Mouse (Mus musculus): ENCODE results near the gene Kcnh2.

Gene Kcnh2

GRCm38 (mm10) chr5:24381988-24382387, 30.6 kb upstream of the Kcnh2 start:
- in situ Hi-C loops (cut with MboI; ENCODE audit: unreplicated experiment in 2 of 2): loop anchor here in 1 of 2 experiments (25.0 kb wide), 1 partner anchor 205 kb away; the partner anchor contains the start of genes Abcf2 and Chpf2

DNA sequence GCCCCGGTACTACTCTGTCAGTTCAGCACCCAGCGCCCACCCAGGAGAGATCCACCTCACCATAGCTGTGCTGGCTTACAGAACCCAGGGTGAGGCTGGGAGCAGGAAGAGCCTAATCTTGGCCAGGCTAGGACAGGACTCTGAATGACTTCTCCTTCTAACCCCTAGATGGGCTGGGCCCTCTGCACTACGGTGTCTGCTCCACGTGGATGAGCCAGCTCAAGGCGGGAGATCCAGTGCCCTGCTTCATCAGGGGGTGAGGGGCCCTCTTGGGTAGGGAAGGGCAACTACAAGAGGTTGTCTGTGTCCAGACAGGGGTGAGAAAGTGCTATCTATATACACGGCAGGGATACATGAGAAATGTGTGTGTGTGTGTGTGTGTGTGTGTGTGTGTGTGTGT, 30.1 kb upstream of the Kcnh2 start:
- in situ Hi-C loops (cut with MboI; ENCODE audit: unreplicated experiment in 2 of 2): loop anchor here in 1 of 2 experiments (25.0 kb wide), 1 partner anchor 206 kb away; the partner anchor contains the start of genes Abcf2 and Chpf2

DNA sequence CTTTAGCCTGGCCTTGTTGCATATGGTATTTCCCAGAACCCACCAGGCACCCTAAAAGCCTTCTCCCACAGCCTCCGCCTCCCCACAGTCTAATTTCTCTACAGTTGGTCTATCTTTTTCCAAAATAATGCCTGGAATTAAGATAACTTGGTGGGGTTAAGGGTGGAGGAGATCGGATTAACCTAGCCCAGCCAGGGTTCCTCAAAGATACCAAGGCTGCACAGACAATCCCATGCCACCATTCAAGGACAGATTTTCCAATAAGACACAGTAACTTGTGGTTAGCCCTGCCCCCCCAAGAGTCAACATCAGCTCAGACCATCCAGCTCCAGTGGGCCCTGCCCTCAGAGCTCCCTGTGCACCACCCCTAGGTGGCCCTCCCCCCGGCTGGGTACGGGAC, 29.1 kb upstream of the Kcnh2 start:
- in situ Hi-C loops (cut with MboI; ENCODE audit: unreplicated experiment in 2 of 2): loop anchor here in 1 of 2 experiments (25.0 kb wide), 1 partner anchor 207 kb away; the partner anchor contains the start of genes Abcf2 and Chpf2

- in situ Hi-C loops (cut with MboI; ENCODE audit: unreplicated experiment in 2 of 2): loop anchor here in 1 of 2 experiments (25.0 kb wide), 1 partner anchor 208 kb away; the partner anchor contains the start of genes Abcf2 and Chpf2
These were observed 28.1 kb upstream of the Kcnh2 start for GRCm38 (mm10) chr5:24379501-24379900.

DNA sequence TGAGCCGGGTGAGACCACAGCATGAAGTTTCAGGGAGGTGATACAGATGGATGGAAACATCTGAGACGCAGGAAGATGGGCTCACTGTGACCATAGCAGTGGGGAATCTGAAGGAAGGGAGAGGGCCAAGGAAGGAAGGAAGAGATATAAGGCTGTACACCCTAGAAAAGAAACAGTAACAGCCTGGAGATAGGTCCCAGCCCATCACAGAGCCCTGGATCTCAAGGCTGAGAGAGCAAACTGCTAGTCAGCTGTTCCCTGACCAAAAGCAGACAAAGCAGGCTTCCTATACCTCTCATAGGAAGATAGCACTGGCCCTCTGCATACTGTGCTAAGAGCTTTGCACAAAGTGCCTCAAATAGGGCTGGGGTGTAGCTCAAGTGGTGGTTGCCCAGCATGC, 27.3 kb upstream of the Kcnh2 start:
- in situ Hi-C loops (cut with MboI; ENCODE audit: unreplicated experiment in 2 of 2): loop anchor here in 1 of 2 experiments (25.0 kb wide), 1 partner anchor 209 kb away; the partner anchor contains the start of genes Abcf2 and Chpf2

- in situ Hi-C loops (cut with MboI; ENCODE audit: unreplicated experiment in 2 of 2): loop anchor here (25.0 kb wide), 2 partner anchors 213 to 487 kb away; partner anchors contain the start of genes Abcf2 (in 1 of the 2) and Chpf2 (in 1 of the 2)
These were observed 23.4 kb upstream of the Kcnh2 start for GRCm38 (mm10) chr5:24374666-24375328.

- in situ Hi-C loops (cut with MboI; ENCODE audit: unreplicated experiment in 2 of 2): loop anchor here in 1 of 2 experiments (25.0 kb wide), 1 partner anchor 487 kb away; no protein-coding TSS in a partner anchor
These were observed 22.8 kb upstream of the Kcnh2 start for GRCm38 (mm10) chr5:24374216-24374615.

DNA sequence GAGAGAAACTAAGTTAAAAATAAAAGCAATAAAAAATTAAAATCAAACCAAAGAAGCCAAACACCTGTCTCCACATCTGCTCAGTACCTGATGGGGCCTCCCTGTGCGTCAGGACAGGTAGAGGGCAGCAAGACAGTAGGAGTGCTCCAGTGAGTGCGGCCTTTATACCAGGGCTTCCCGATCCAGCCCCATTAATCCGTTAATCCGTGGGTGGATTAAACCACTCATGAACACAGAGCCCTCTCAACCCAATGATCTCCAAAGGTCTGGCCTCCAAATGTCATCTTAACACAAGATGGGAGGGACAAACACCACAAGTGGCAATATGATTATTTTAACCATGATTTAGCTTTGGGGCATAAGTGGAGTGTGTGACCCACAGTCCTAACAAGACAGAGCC, 22.4 kb upstream of the Kcnh2 start:
- in situ Hi-C loops (cut with MboI; ENCODE audit: unreplicated experiment in 2 of 2): loop anchor here in 1 of 2 experiments (25.0 kb wide), 1 partner anchor 487 kb away; no protein-coding TSS in a partner anchor

DNA sequence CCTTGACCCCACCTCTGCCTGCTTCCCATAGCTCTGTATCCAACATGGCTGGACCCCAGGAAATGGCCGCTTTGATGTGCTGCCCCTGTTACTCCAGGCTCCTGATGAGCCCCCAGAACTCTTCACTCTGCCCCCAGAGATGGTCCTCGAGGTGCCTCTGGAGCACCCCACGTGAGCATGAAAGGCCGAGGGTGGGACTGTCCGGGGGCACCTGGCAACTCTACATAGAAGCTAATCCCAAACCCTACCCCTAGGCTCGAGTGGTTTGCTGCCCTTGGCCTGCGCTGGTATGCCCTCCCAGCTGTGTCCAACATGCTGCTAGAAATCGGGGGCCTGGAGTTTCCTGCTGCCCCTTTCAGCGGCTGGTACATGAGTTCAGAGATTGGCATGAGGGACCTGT, 18.4 kb upstream of the Kcnh2 start:
- in situ Hi-C loops (cut with MboI; ENCODE audit: unreplicated experiment in 2 of 2): loop anchor here (10.0 to 25.0 kb wide), 2 partner anchors 285 to 482 kb away; no protein-coding TSS in a partner anchor

DNA sequence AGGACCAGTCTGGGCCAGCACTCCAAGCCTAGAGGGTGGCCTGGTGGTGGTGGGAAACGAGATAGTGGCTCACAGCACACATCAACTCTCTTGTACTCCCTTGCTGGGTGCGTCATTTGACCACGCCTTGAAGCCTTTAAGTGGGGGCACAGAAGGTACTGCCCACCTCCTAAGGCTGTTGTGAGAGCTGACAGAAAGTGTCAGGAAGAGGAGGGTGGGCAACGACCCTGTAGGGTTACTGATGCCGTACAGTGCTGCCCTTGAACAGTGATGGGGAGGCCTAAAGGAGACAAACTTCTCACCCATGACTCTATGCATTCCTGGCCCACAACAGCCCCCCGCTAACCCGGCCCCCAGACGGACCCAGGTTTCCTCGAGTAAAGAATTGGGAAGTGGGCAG, 15.0 kb upstream of the Kcnh2 start:
- in situ Hi-C loops (cut with MboI; ENCODE audit: unreplicated experiment in 2 of 2): loop anchor here (10.0 to 25.0 kb wide), 2 partner anchors 282 to 479 kb away; no protein-coding TSS in a partner anchor

- in situ Hi-C loops (cut with MboI; ENCODE audit: unreplicated experiment in 2 of 2): loop anchor here (10.0 to 25.0 kb wide), 2 partner anchors 281 to 478 kb away; no protein-coding TSS in a partner anchor
These were observed 14.1 kb upstream of the Kcnh2 start for GRCm38 (mm10) chr5:24365528-24365927.

DNA sequence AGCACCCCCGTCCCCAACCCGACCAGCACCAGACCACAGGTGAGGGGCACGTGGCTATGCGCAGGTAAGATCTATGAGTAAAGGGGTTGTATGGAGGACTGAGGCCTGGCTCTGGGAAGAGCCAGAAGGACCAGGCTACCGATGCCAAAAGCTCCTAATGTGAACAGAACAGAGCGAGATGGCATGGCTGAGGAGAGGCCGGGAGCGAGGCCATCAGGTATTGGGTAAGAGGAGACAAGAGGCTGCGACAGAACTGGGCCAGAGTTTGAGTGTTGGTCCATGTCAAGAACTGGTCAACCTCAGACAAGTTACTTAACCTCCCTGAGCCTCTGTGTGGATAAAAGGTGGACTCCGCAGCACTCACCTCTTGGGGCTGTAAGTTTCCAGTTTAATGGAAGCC, 13.6 kb upstream of the Kcnh2 start:
- in situ Hi-C loops (cut with MboI; ENCODE audit: unreplicated experiment in 2 of 2): loop anchor here (10.0 to 25.0 kb wide), 2 partner anchors 280 to 478 kb away; no protein-coding TSS in a partner anchor

DNA sequence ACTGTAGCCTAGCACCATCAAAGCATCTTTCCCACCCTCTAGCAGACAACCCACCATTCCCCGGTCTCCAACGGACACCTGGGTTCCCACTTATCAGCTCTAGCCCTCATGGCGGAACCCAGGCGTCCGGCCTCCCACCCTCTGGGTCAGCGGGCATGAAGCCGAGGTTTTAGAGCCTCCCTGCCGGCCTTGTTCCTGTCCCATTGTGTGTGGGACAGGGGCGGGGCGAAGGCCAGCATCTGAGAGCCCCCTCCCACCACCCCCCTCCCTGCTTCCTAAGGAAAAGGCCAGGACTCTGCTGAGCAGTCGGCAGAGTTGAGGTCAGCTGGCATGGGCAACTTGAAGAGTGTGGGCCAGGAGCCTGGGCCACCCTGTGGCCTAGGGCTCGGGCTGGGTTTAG, 13.1 kb upstream of the Kcnh2 start, which contains the start of gene Nos3:
Gene Nos3 (plus strand): TSS at position 303 of the 400 bp plus-strand sequence.
- in situ Hi-C loops (cut with MboI; ENCODE audit: unreplicated experiment in 2 of 2): loop anchor here (10.0 to 25.0 kb wide), 2 partner anchors 280 to 477 kb away; no protein-coding TSS in a partner anchor

GRCm38 (mm10) chr5:24364061-24364460, 12.7 kb upstream of the Kcnh2 start:
- in situ Hi-C loops (cut with MboI; ENCODE audit: unreplicated experiment in 2 of 2): loop anchor here (10.0 to 25.0 kb wide), 2 partner anchors 279 to 477 kb away; no protein-coding TSS in a partner anchor

- in situ Hi-C loops (cut with MboI; ENCODE audit: unreplicated experiment in 2 of 2): loop anchor here (10.0 to 25.0 kb wide), 2 partner anchors 279 to 476 kb away; no protein-coding TSS in a partner anchor
These were observed 12.1 kb upstream of the Kcnh2 start for GRCm38 (mm10) chr5:24363467-24363866.

GRCm38 (mm10) chr5:24360792-24361454, 9.5 kb upstream of the Kcnh2 start:
- in situ Hi-C loops (cut with MboI; ENCODE audit: unreplicated experiment in 2 of 2): loop anchor here (10.0 to 25.0 kb wide), 2 partner anchors 276 to 474 kb away; no protein-coding TSS in a partner anchor

- in situ Hi-C loops (cut with MboI; ENCODE audit: unreplicated experiment in 2 of 2): loop anchor here (5.0 to 25.0 kb wide), 2 partner anchors 90 to 470 kb away; no protein-coding TSS in a partner anchor
These were observed 6.1 kb upstream of the Kcnh2 start for GRCm38 (mm10) chr5:24357461-24357860.

GRCm38 (mm10) chr5:24356764-24357163, 5.4 kb upstream of the Kcnh2 start:
- in situ Hi-C loops (cut with MboI; ENCODE audit: unreplicated experiment in 2 of 2): loop anchor here (5.0 to 25.0 kb wide), 2 partner anchors 89 to 469 kb away; no protein-coding TSS in a partner anchor

- in situ Hi-C loops (cut with MboI; ENCODE audit: unreplicated experiment in 2 of 2): loop anchor here in 1 of 2 experiments (25.0 kb wide), 1 partner anchor 466 kb away; no protein-coding TSS in a partner anchor
These were observed 1.9 kb upstream of the Kcnh2 start for GRCm38 (mm10) chr5:24353327-24353726.

- in situ Hi-C loops (cut with MboI; ENCODE audit: unreplicated experiment in 2 of 2): loop anchor here in 1 of 2 experiments (25.0 kb wide), 1 partner anchor 465 kb away; no protein-coding TSS in a partner anchor
These were observed 951 bp upstream of the Kcnh2 start for GRCm38 (mm10) chr5:24352251-24352859.
